Mouse (Mus musculus) CH12.LX (cell line): Measurements from ENCODE around the gene Tmem138. TPM values are rescaled to one million over a fixed set of nuclear protein-coding genes. Genes with fewer than 3 reads are reported as not detected.

Source experiments
- DNase-seq: peaks from one replicate; pipeline ENCODE4 v3.0.0-alpha.2; 2013; ENCODE audit errors: extremely low read depth
- H3K27ac ChIP-seq: 2 replicates; pipeline ENCODE4 v1.5.1; 2012; ENCODE audit warnings: low read depth, mild to moderate bottlenecking, control low read depth, moderate library complexity; ENCODE audit not compliant: insufficient read depth
- H3K27me3 ChIP-seq: replicated peaks from 2 replicates; pipeline ENCODE3; 2012; ENCODE audit warnings: inconsistent platforms
- H3K36me3 ChIP-seq, 2 experiments: replicated peaks in 1 of 2; 2 replicates each; pipeline versions ENCODE3 to v1.6.1; 2012; ENCODE audit warnings: inconsistent platforms in 1 of 2, low read length in 1 of 2, mild to moderate bottlenecking in 1 of 2, mixed read lengths in 1 of 2, moderate library complexity in 1 of 2; ENCODE audit not compliant: control insufficient read depth in 1 of 2, insufficient read depth in 1 of 2
- H3K4me1 ChIP-seq, 2 experiments: 2 replicates each; pipeline ENCODE4 v1.6.1; 2012; ENCODE audit warnings: inconsistent platforms in 1 of 2, moderate library complexity in 1 of 2; ENCODE audit not compliant: insufficient read depth in 2 of 2, control insufficient read depth in 1 of 2
- H3K4me2 ChIP-seq: 2 replicates; pipeline ENCODE4 v1.6.1; 2012; ENCODE audit warnings: low read depth, mild to moderate bottlenecking, control low read depth; ENCODE audit not compliant: poor library complexity, insufficient read depth, severe bottlenecking
- H3K4me3 ChIP-seq, 3 experiments: fragments of 150-350 bp in 1 of 3; sonication (generic) in 1 of 3; replicated peaks in 1 of 3; 2 replicates each; pipeline versions ENCODE3 to v1.5.1; 2011 to 2012; ENCODE audit warnings: low read depth in 2 of 3, low read length in 2 of 3, mild to moderate bottlenecking in 2 of 3, moderate library complexity in 2 of 3, control low read depth in 1 of 3, improper control_type of control experiment in 1 of 3, inconsistent platforms in 1 of 3, mixed read lengths in 1 of 3; ENCODE audit not compliant: poor library complexity in 1 of 3
- H3K79me2 ChIP-seq: replicated peaks from 2 replicates; pipeline ENCODE4 v1.6.1; 2012; ENCODE audit warnings: mild to moderate bottlenecking, moderate library complexity; ENCODE audit not compliant: control insufficient read depth, poor library complexity, insufficient read depth, severe bottlenecking; ENCODE audit errors: extremely low read depth
- H3K9ac ChIP-seq: 2 replicates; pipeline ENCODE4 v1.6.1; 2012; ENCODE audit warnings: low read depth, mild to moderate bottlenecking, control low read depth, moderate library complexity; ENCODE audit not compliant: insufficient read depth
- H3K9me3 ChIP-seq: replicated peaks from 2 replicates; pipeline ENCODE3; 2012; ENCODE audit warnings: low read length, inconsistent platforms, mixed read lengths
- BHLHE40 ChIP-seq: IDR thresholded peaks from 2 replicates; pipeline ENCODE4 v1.6.1; 2011; ENCODE audit warnings: mild to moderate bottlenecking, low read depth, low read length, improper control_type of control experiment
- CHD1 ChIP-seq: IDR thresholded peaks from 2 replicates; pipeline ENCODE4 v1.6.1; 2012; ENCODE audit warnings: low read depth, low read length, improper control_type of control experiment, inconsistent platforms
- CHD2 ChIP-seq: IDR thresholded peaks from 2 replicates; pipeline ENCODE4 v1.6.1; 2011; ENCODE audit warnings: low read length, improper control_type of control experiment
- CTCF ChIP-seq, 2 experiments: IDR thresholded peaks in 1 of 2; conservative IDR thresholded peaks in 1 of 2; 2 replicates each; pipeline ENCODE4 v1.5.1; 2011 to 2012; ENCODE audit warnings: low read depth in 2 of 2, low read length in 2 of 2, improper control_type of control experiment in 1 of 2, inconsistent platforms in 1 of 2, mild to moderate bottlenecking in 1 of 2, moderate library complexity in 1 of 2
- E2F4 ChIP-seq: IDR thresholded peaks from 2 replicates; pipeline ENCODE4 v1.6.1; 2011; ENCODE audit warnings: low read depth, low read length, improper control_type of control experiment; ENCODE audit not compliant: insufficient replicate concordance
- ELF1 ChIP-seq: IDR thresholded peaks from 2 replicates; pipeline ENCODE4 v1.6.1; 2014; ENCODE audit warnings: low read depth, mild to moderate bottlenecking, inconsistent platforms, low read length, improper control_type of control experiment
- EP300 ChIP-seq: IDR thresholded peaks from 2 replicates; pipeline ENCODE4 v1.6.1; 2011; ENCODE audit warnings: low read length, improper control_type of control experiment
- ETS1 ChIP-seq: conservative IDR thresholded peaks from 2 replicates; pipeline ENCODE4 v1.6.1; 2012; ENCODE audit warnings: low read depth, mild to moderate bottlenecking, inconsistent platforms, low read length, improper control_type of control experiment, moderate library complexity
- GABPA ChIP-seq: IDR thresholded peaks from 2 replicates; pipeline ENCODE4 v1.6.1; 2012; ENCODE audit warnings: low read depth, low read length, improper control_type of control experiment, inconsistent platforms; ENCODE audit not compliant: insufficient replicate concordance
- HCFC1 ChIP-seq: IDR thresholded peaks from 2 replicates; pipeline ENCODE4 v1.6.1; 2012; ENCODE audit warnings: low read depth, mild to moderate bottlenecking, inconsistent platforms, low read length, improper control_type of control experiment
- IRF4 ChIP-seq: IDR thresholded peaks from 2 replicates; pipeline ENCODE4 v1.6.1; 2014; ENCODE audit warnings: low read depth, mild to moderate bottlenecking, inconsistent platforms, low read length, improper control_type of control experiment
- JUN ChIP-seq: IDR thresholded peaks from 2 replicates; pipeline ENCODE4 v1.6.1; 2011; ENCODE audit warnings: low read depth, mild to moderate bottlenecking, low read length, improper control_type of control experiment, moderate library complexity; ENCODE audit not compliant: insufficient read depth
- JUND ChIP-seq: conservative IDR thresholded peaks from 2 replicates; pipeline ENCODE4 v1.6.1; 2011; ENCODE audit warnings: low read depth, low read length, improper control_type of control experiment
- KAT2A ChIP-seq: IDR thresholded peaks from 2 replicates; pipeline ENCODE4 v1.6.1; 2012; ENCODE audit warnings: low read length, improper control_type of control experiment, inconsistent platforms; ENCODE audit not compliant: insufficient replicate concordance
- MAFK ChIP-seq: IDR thresholded peaks from 2 replicates; pipeline ENCODE4 v1.6.1; 2011; ENCODE audit warnings: low read length, improper control_type of control experiment; ENCODE audit not compliant: insufficient replicate concordance
- MAX ChIP-seq: IDR thresholded peaks from 2 replicates; pipeline ENCODE4 v1.6.1; 2011; ENCODE audit warnings: low read length, improper control_type of control experiment
- MAZ ChIP-seq: IDR thresholded peaks from 2 replicates; pipeline ENCODE4 v1.6.1; 2012; ENCODE audit warnings: low read depth, mild to moderate bottlenecking, inconsistent platforms, low read length, improper control_type of control experiment, moderate library complexity
- MEF2A ChIP-seq: IDR thresholded peaks from 2 replicates; pipeline ENCODE4 v1.6.1; 2014; ENCODE audit warnings: low read depth, mild to moderate bottlenecking, inconsistent platforms, low read length, improper control_type of control experiment, borderline replicate concordance
- MXI1 ChIP-seq: IDR thresholded peaks from 2 replicates; pipeline ENCODE4 v1.6.1; 2011; ENCODE audit warnings: mild to moderate bottlenecking, low read depth, low read length, improper control_type of control experiment
- MYC ChIP-seq: IDR thresholded peaks from 2 replicates; pipeline ENCODE4 v1.6.1; 2011; ENCODE audit warnings: low read depth, mild to moderate bottlenecking, improper control_type of control experiment, low read length
- NELFE ChIP-seq: IDR thresholded peaks from 2 replicates; pipeline ENCODE4 v1.6.1; 2011; ENCODE audit warnings: low read depth, low read length, improper control_type of control experiment
- NRF1 ChIP-seq: IDR thresholded peaks from 2 replicates; pipeline ENCODE4 v1.6.1; 2014; ENCODE audit warnings: low read depth, mild to moderate bottlenecking, inconsistent platforms, low read length, improper control_type of control experiment, moderate library complexity
- PAX5 ChIP-seq: IDR thresholded peaks from 2 replicates; pipeline ENCODE4 v1.6.1; 2012; ENCODE audit warnings: low read length, inconsistent platforms, mixed read lengths
- POLR2A ChIP-seq: IDR thresholded peaks from 2 replicates; pipeline ENCODE4 v1.6.1; 2011; ENCODE audit warnings: low read depth, mild to moderate bottlenecking, improper control_type of control experiment, low read length
- POLR2AphosphoS2 ChIP-seq: IDR thresholded peaks from 2 replicates; pipeline ENCODE4 v1.6.1; 2011; ENCODE audit warnings: low read depth, low read length, improper control_type of control experiment
- RAD21 ChIP-seq: IDR thresholded peaks from 2 replicates; pipeline ENCODE4 v1.6.1; 2011; ENCODE audit warnings: low read depth, mild to moderate bottlenecking, low read length, improper control_type of control experiment, moderate library complexity
- RCOR1 ChIP-seq: conservative IDR thresholded peaks from 2 replicates; pipeline ENCODE4 v1.6.1; 2012; ENCODE audit warnings: low read depth, mild to moderate bottlenecking, inconsistent platforms, low read length, improper control_type of control experiment
- SIN3A ChIP-seq: IDR thresholded peaks from 2 replicates; pipeline ENCODE4 v1.6.1; 2012; ENCODE audit warnings: low read length, improper control_type of control experiment, inconsistent platforms
- SMC3 ChIP-seq: IDR thresholded peaks from 2 replicates; pipeline ENCODE4 v1.6.1; 2011; ENCODE audit warnings: low read depth, low read length, improper control_type of control experiment
- TBP ChIP-seq: conservative IDR thresholded peaks from 2 replicates; pipeline ENCODE4 v1.6.1; 2011; ENCODE audit warnings: low read depth, low read length, improper control_type of control experiment
- TCF12 ChIP-seq: IDR thresholded peaks from 2 replicates; pipeline ENCODE4 v1.6.1; 2014; ENCODE audit warnings: low read depth, mild to moderate bottlenecking, inconsistent platforms, low read length, improper control_type of control experiment
- UBTF ChIP-seq: IDR thresholded peaks from 2 replicates; pipeline ENCODE4 v1.6.1; 2012; ENCODE audit warnings: low read depth, mild to moderate bottlenecking, inconsistent platforms, low read length, improper control_type of control experiment, moderate library complexity
- USF1 ChIP-seq: IDR thresholded peaks from 2 replicates; pipeline ENCODE4 v1.6.1; 2014; ENCODE audit warnings: low read depth, mild to moderate bottlenecking, inconsistent platforms, low read length, improper control_type of control experiment
- USF2 ChIP-seq: conservative IDR thresholded peaks from 2 replicates; pipeline ENCODE4 v1.6.1; 2011; ENCODE audit warnings: low read depth, low read length, improper control_type of control experiment
- ZC3H11A ChIP-seq: IDR thresholded peaks from 2 replicates; pipeline ENCODE4 v1.6.1; 2012; ENCODE audit warnings: low read depth, mild to moderate bottlenecking, inconsistent platforms, low read length, improper control_type of control experiment
- ZKSCAN1 ChIP-seq: IDR thresholded peaks from 2 replicates; pipeline ENCODE4 v1.6.1; 2012; ENCODE audit warnings: low read depth, inconsistent platforms, low read length, improper control_type of control experiment, borderline replicate concordance
- ZMIZ1 ChIP-seq: IDR thresholded peaks from 2 replicates; pipeline ENCODE4 v1.6.1; 2012; ENCODE audit warnings: low read depth, mild to moderate bottlenecking, inconsistent platforms, low read length, improper control_type of control experiment
- ZNF384 ChIP-seq: IDR thresholded peaks from 2 replicates; pipeline ENCODE4 v1.6.1; 2012; ENCODE audit warnings: low read depth, low read length, improper control_type of control experiment, inconsistent platforms
- dilution Hi-C: fragments of 300-500 bp; cut with MboI; formaldehyde crosslinking; loops from 2 replicates; pipeline ENCODE4 v1.14.3; 2020; ENCODE audit warnings: low sequenced_read_pairs; ENCODE audit not compliant: extremely low pct_unique_long_range_greater_than_20kb, extremely low pct_ligation_motif_present
- in situ Hi-C: fragments of 300-500 bp; cut with MboI; formaldehyde crosslinking; loops from 3 replicates; pipeline ENCODE4 v1.14.3; 2019; ENCODE audit warnings: low sequenced_read_pairs, low pct_ligation_motif_present, low pct_unique_long_range_greater_than_20kb, mixed read lengths
- polyA plus RNA-seq: library from polyadenylated mRNA; unstranded; fragments of >175 nt; gene quantifications from 2 replicates; pipeline ENCODE4 v1.2.1, GENCODE M21; 2012; ENCODE audit warnings: low read depth; ENCODE audit not compliant: insufficient read length
- total RNA-seq, 2 experiments: library from RNA; depleted of rRNA; stranded (reverse); fragments of 300-350 nt in 1 of 2; fragments of >200 nt in 1 of 2; gene quantifications; 2 replicates each; pipeline ENCODE4 v1.2.3; 2012 to 2014

The Tmem138 gene
- total and polyA plus RNA-seq, 3 experiments = 14.0 to 30.9 (median 14.7) TPM

GRCm38 (mm10) chr19:10525106-10525901 lies 51.9 kb downstream of the Tmem138 start, which contains the start of gene Cpsf7:
Cpsf7 (plus strand) TSS chr19:10525266.
- peak within 1 kb of the TSS; percentile 98 for H3K9ac ChIP-seq
- dilution Hi-C loops (no loop called here), in situ Hi-C loops (no loop called here)
- DNase-seq = peak; percentile 94
- peak; percentile 82; the same call in 1 of the 2 replicates for TF ChIP-seq POLR2A
- no peak for TF ChIP-seq ZC3H11A
- TF ChIP-seq MXI1 = no peak; the same call in 1 of the 2 replicates
- TF ChIP-seq RAD21 = no peak
- no peak for TF ChIP-seq MAFK
- TF ChIP-seq ZMIZ1 = no peak; the same call in 1 of the 2 replicates
- TF ChIP-seq JUN = no peak
- TF ChIP-seq SMC3 = no peak
- TF ChIP-seq PAX5 = no peak
- TF ChIP-seq JUND = no peak
- TF ChIP-seq ZNF384 = no peak
- TF ChIP-seq EP300 = no peak
- no peak for TF ChIP-seq CHD1
- TF ChIP-seq TCF12 = peak; percentile 68; the same call in 1 of the 2 replicates
- no peak for TF ChIP-seq TBP
- no peak for TF ChIP-seq CTCF (conservative IDR thresholded peaks at IDR 0.05 in 1 of 2, IDR thresholded peaks at IDR 0.05 in 1 of 2; ENCODE audit: low read depth in 2 of 2, low read length in 2 of 2)
- no peak for TF ChIP-seq E2F4
- TF ChIP-seq SIN3A = 0 out of 2 replicates have a peak, but pooled peaks have one; percentile 83
- TF ChIP-seq ZKSCAN1 = no peak
- TF ChIP-seq GABPA = no peak
- no peak for TF ChIP-seq CHD2
- no peak for TF ChIP-seq RCOR1
- TF ChIP-seq MEF2A = no peak
- peak; percentile 72; the same call in 1 of the 2 replicates for TF ChIP-seq KAT2A
- TF ChIP-seq USF1 = no peak
- TF ChIP-seq ELF1 = peak; percentile 98
- TF ChIP-seq BHLHE40 = no peak
- peak; percentile 76 for TF ChIP-seq HCFC1
- no peak; the same call in none of the 2 replicates for TF ChIP-seq ETS1
- TF ChIP-seq USF2 = no peak
- no peak for TF ChIP-seq MYC
- TF ChIP-seq NELFE = peak; percentile 75; the same call in 1 of the 2 replicates
- peak; percentile 46; the same call in 1 of the 2 replicates for TF ChIP-seq UBTF
- peak; percentile 59; the same call in 1 of the 2 replicates for TF ChIP-seq MAZ
- no peak for TF ChIP-seq NRF1
- no peak for TF ChIP-seq POLR2AphosphoS2
- no peak; the same call in 1 of the 2 replicates for TF ChIP-seq MAX
- TF ChIP-seq IRF4 = no peak
- H3K4me2 ChIP-seq = peak within 1 kb of the TSS; percentile 98
- H3K4me1 ChIP-seq = peaks cover 9 to 60% of the 10 kb centered on the region in 2 experiments
- peaks cover 8 to 30% of the 10 kb centered on the region in 2 experiments for H3K36me3 ChIP-seq
- H3K27me3 ChIP-seq = no peaks in the 10 kb centered on the region
- no peaks in the 10 kb centered on the region for H3K9me3 ChIP-seq
- H3K79me2 ChIP-seq = peaks cover 54% of the 10 kb centered on the region
- peak within 1 kb of the TSS; percentile 92 for H3K27ac ChIP-seq
- peak within 1 kb of the TSS; percentile 90 to 96 (median 94) for H3K4me3 ChIP-seq
